Mouse (Mus musculus) left cerebral cortex, postnatal 10 days (tissue): ENCODE results near the gene Bbs5. TPM values are rescaled to one million over a fixed set of nuclear protein-coding genes. Genes with fewer than 3 reads are reported as not detected.
A peak's percentile ranks its signal among the peaks of the same experiment; 100 is the strongest.
"Not testable (repeated sequence)": the region's sequence is repeated elsewhere in the genome, so short reads cannot be mapped to it uniquely, and the experiment has no call there.

Experiments
- DNase-seq, 2 experiments: peaks; one replicate each; pipeline ENCODE4 v3.0.0; 2021 to 2022; ENCODE audit warnings: low spot score in 2 of 2, mixed read lengths in 1 of 2; ENCODE audit errors: extremely low spot score in 1 of 2
- intact Hi-C: fragments of 180-260 bp; cut with DNase I; formaldehyde crosslinking; loops from one replicate; pipeline ENCODE4 v1.15.1; 2025
- total RNA-seq, 2 experiments: library from RNA; stranded (reverse); gene quantifications; 2 replicates each; pipeline ENCODE4 v1.2.3; 2021

Bbs5 gene
- total RNA-seq: 10 to 100 TPM; 29.2 to 29.6 TPM

GRCm38 (mm10) chr2:69646726-69647490 lies at the start of gene Bbs5:
Gene Bbs5, plus strand, starts transcription at chr2:69647171.
- DNase-seq: peak; percentile 92 to 94
- intact Hi-C loops: no loop called here

DNA sequence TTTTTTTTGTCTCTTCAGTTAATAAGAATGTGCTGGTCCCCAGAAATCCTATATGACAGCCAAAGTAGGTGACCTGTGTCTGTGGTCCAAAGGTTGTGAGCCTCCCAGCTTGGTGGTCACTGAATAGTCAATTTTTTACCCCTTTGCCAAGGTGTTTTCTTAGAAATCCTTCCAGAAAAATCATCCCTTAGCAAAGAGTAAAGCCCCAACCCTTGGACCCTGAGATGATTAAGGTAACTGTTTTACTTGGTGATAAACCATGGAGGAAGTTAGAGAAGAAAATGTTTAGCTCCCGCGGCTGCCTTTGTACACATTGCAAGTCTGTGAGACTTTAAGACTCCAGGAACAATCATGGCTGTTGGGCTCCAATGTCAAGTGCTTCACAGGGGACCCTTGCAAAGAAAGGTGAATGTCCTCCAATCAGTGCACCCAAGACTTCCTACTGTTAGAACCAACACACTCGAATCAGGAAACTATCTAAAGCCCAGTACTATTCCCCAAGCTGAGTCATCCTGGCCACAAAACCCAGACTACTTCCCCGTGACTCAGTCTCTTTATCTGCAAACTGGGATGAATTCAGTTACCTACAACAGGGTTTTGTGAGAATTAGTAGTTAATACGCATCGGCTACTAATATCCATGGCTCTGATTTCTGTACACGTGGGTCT lies 43.1 kb upstream of the Bbs5 start:
- DNase-seq: no peak
- intact Hi-C loops: no loop called here

DNA sequence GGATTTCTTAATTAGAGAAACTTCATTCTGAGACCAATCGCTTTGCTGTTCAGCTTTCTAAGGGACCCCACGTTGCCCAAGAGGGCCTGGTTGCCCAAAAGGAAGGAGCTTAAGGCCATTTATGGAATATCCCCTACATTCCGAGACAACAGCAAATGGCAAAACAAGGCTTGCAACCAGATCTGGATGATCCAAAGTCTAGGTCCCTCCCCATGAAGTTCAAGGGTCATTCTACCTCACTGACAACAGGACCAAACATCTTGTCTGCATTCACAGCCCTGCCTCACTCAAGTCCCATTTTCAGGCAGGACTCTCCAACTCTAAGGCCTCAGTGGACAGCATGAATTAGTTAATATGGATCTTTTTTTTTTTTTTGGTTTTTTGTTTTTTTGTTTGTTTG lies 40.4 kb upstream of the Bbs5 start:
- DNase-seq: no peak
- intact Hi-C loops: no loop called here

DNA sequence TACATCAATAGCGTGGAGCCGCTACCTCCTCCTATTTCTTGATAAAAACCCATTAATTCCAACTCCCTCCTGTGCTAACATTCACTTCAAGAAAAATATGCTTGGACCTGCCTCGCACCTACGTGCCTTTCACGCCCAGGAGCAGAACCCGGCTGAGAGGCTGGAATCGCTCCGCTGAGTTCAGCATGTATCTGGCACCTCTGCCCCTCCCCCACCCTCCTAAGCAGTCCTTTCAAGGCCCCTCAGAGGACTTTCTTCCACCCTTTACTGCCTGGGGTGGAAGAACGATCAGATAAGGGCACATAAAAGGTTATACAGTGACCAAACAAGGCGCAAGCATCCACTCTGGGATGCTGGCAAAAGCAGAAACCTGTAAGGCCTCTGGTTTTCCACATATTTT lies 34.7 kb upstream of the Bbs5 start:
- intact Hi-C loops: no loop called here

GRCm38 (mm10) chr2:69612716-69613115 lies 34.3 kb upstream of the Bbs5 start:
- intact Hi-C loops: no loop called here
- no peak for DNase-seq

More for the DNA sequence above, 34.7 kb upstream of the Bbs5 start:
- no peak for DNase-seq

DNA sequence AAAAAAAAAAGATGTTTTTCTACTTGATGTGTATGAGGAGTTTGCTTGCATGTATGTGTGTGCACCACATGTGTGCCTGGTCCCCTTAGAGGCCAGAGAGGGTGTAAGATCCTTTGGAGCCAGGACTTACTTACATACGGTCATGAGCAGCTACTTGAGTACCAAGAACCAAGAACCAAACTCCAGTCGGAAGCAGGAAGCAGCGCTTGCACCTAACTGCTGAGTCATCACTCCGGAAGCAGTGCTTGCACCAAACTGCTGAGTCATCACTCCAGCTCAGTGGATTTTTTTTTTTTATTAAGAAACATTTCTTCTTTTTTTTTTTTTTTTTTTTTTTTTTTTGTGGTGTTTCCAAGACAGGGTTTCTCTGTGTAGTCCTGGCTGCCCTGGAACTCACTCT lies 33.7 kb upstream of the Bbs5 start:
- no peak for DNase-seq
- intact Hi-C loops: no loop called here

- intact Hi-C loops: no loop called here
- DNase-seq: no peak
Observed at GRCm38 (mm10) chr2:69618336-69618735, 28.6 kb upstream of the Bbs5 start.

- intact Hi-C loops: no loop called here
- no peak for DNase-seq
Observed at GRCm38 (mm10) chr2:69619286-69619685, 27.7 kb upstream of the Bbs5 start.

- intact Hi-C loops: no loop called here
- DNase-seq: no peak
Observed at GRCm38 (mm10) chr2:69629215-69629614, 17.8 kb upstream of the Bbs5 start.

DNA sequence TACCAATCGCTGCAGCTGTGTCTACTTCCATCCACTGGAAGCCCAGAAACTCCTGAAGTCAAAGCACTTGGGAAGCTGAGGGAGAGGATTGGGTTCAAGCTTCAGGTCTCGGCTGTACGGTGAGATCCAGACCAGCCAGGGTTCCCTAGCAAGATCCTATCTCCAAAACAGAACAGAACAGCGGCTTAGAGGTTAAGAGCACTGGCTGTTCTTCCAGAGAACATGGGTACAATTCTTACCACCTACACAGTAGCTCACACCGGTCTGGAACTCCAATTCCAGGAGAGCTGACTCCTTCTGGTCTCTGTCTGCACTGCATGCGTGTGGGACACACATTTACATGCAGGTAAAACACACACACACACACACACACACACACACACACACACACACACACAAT lies 17.1 kb upstream of the Bbs5 start:
- DNase-seq: no peak
- intact Hi-C loops: loop anchor here (10.0 kb wide), 1 partner anchor 935 kb away; no protein-coding TSS in a partner anchor

GRCm38 (mm10) chr2:69630792-69631191 lies 16.2 kb upstream of the Bbs5 start:
- no peak for DNase-seq
- intact Hi-C loops: loop anchor here (10.0 kb wide), 1 partner anchor 934 kb away; no protein-coding TSS in a partner anchor

DNA sequence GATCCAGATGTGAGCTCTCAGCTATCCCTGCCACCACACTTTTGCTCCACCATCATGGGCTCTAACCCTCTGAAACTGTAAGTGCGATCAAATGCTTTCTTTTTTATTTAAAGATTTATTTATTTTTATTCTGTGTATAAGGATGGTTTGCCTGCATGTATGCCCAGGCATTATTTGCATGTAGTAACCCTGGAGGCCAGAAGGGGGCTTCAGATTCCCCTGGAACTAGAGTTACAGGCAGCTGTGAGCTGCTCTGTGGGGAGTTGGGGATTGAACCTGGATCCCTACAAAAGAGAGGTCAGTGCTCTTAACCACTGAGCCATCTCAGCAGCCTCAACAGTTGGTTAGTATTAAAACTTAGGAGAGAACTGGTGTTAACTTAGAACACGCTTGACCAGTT lies 15.5 kb upstream of the Bbs5 start:
- intact Hi-C loops: loop anchor here (10.0 kb wide), 1 partner anchor 933 kb away; no protein-coding TSS in a partner anchor
- DNase-seq: no peak

DNA sequence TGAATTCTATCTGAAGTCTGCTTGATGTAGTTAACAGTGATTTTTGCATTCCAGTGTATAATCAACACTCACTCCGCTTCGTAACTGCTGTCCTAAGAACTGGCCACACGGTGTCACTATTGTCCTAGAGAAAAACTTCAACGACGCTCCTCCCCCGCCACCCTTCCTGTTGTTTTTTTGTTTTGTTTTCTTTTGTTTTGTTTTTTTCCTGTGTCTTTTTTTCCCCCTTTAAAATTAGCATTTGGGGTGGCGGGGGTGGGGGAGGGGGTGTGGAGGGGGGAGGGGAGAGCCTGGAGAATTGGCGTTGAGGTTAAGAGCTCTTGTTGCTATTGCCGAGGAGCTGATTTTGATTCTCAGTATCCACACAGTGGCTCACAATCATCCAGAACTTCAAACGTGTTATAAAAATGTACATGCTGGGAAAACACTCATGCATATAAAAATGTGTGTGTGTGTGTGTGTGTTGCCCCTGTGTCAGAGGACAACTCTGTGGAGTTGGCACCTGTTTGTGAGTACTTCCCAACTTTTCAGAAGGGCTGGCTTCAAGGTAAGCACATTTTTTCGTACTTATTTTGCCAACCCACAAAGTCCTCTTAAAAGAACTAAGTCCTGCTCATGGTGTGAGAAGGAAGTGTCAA lies 11.8 kb upstream of the Bbs5 start:
- peak in 1 of 2 experiments; percentile 51 for DNase-seq
- intact Hi-C loops: loop anchor here (10.0 kb wide), 1 partner anchor 930 kb away; no protein-coding TSS in a partner anchor

DNA sequence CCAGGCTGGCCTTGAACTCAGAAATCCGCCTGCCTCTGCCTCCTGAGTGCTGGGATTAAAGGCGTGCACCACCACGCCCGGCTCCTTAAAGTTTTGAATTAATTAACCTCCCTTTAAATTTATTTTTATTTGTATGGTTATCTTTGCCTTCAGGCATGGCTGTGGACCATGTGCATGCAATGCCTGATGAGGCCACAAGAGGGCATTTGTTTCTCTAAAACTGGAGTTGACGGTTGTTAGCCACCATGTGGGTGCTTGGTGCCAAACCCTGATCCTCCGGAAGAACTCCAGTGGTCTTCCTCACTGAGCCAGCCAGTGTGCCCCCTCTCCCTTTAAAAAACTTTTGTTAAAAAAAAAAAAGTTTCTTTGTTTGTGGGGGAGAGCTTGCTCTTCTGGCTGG lies 11.2 kb upstream of the Bbs5 start:
- intact Hi-C loops: loop anchor here (10.0 kb wide), 1 partner anchor 929 kb away; no protein-coding TSS in a partner anchor
- DNase-seq: peak in 1 of 2 experiments; percentile 41

DNA sequence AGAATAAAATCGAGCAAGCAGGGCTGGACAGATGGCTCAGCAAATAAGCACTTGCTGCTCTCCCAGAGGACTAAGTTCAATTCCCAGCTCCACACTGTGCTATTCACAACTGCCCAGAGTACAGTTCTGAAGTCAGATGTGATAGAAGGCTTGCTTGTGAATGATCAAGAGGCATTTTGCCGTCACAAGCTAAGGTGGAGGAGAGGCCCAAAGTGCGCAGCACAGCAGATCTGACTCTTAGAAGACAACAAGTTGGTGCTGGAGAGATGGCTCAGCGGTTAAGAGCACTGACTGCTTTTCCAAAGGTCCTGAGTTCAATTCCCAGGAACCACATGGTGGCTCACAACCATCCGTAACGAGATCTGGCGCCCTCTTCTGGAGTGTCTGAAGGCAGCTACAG lies 9.0 kb upstream of the Bbs5 start:
- DNase-seq: not testable (repeated sequence)
- intact Hi-C loops: loop anchor here (10.0 kb wide), 1 partner anchor 927 kb away; no protein-coding TSS in a partner anchor

GRCm38 (mm10) chr2:69640100-69640499 lies 6.9 kb upstream of the Bbs5 start:
- intact Hi-C loops: no loop called here
- no peak for DNase-seq

DNA sequence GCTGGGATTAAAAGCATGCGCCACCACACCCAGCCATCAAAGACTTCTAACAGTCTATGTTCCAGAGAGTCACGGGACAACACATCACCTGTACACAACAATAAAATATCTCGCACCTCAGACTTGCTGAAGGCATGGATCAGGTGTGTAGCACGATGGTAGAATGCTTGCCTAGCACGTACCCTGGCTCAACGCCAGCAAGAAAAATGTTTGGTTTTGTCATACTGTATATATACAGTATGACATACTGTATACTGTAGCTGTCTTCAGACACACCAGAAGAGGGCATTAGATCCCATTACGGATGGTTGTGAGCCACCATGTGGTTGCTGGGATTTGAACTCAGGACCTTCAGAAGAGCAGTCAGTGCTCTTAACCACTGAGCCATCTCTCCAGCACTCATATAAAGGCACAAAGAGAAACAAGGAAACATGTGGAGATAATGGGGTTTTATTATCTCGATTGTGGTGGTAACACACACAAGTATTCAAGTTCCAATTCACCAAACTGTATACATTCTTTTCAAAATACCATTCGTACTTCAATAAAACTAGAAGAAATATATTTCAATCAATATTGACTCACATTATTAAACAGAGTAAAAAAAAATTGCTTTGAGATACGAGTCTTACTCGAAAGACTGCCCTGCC lies 1.9 kb upstream of the Bbs5 start:
- no peak for DNase-seq
- intact Hi-C loops: no loop called here

DNA sequence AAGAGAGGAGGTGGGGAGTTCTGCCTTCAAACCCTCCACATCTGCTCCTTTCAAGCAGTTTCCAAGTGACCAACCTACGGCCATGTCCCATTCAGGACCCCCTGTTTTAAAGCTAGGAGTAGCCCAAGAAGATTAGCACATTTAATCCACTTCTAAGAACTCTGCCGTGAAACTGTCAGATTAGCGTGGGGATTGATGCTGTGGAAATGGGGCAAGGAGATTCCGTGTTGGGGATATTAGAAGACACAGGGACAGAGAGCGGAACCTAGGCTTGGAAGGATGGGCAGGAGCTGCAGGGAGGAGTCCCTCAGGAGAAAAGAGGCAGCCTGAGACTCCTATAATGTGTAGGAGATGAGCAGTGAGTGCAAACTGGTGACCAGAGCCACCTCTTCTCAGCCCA lies 2.7 kb downstream of the Bbs5 start:
- DNase-seq: no peak
- intact Hi-C loops: no loop called here

GRCm38 (mm10) chr2:69659326-69659725 lies 12.4 kb downstream of the Bbs5 start:
- intact Hi-C loops: no loop called here
- no peak for DNase-seq
